Mouse (Mus musculus): ENCODE results near the gene Chek1. TPM values are rescaled to one million over a fixed set of nuclear protein-coding genes. Genes with fewer than 3 reads are reported as not detected.
A peak's percentile ranks its signal among the peaks of the same experiment; 100 is the strongest.

The Chek1 gene
- polyA plus RNA-seq (2015; fragmentation: Nextera tagmentation; extraction: Ambion mirVana), result 24.4 and 26.0 TPM in 2 replicates

DNA sequence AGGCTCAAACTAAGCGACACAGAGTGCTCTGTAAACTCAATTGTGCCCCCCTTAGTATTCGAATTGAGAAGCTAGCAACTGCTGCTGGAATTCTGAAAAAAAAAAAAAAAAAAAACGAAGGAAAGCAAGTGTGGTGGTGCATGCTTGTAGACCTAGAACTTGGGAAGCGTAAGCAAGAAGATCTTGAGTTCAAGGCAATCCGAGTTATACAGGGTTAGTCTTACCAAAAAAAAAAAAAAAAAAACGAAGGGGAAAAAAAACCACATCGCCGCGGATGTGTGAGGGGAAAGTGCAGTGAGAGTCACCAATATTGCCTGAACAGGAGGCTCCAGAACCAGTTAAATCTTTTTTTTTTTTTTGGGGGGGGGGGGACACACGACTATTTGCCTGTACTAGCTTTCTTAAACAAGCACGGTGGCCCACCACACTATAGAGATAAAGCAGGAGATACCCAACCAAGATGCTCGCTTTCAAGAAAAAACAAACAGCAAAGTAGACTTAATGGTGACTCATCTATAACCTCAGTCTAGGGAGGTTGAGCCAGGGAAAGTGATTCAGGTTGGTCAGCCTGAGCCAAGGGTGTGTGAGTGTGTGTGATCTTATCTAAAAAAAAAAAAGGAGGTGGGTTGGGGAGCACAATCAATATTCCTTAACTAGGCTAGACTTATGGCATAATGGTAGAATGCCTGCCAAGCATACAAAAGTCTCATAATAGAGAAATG is at the start of gene Chek1:
Chek1 (minus strand) TSS at position 32 of the 722 bp plus-strand sequence.
- Histone ChIP-seq H3K27me3 (no peaks in the 10 kb centered on the region), H3K4me3 (peak within 1 kb of the TSS; percentile 71), H3K9me3 (no peaks in the 10 kb centered on the region), H3K4me2 (peak within 1 kb of the TSS; percentile 96), H3K4me1 (peaks cover 13% of the 10 kb centered on the region), H3K36me3 (peaks cover 14% of the 10 kb centered on the region), H3K27ac (peak within 1 kb of the TSS; percentile 94), H3K9ac (peak within 1 kb of the TSS; percentile 63)
- ATAC-seq (ENCODE audit: insufficient number of reproducible peaks, low FRiP score, low TSS enrichment, low read depth), result no peak
- 7% methylated on average over 12 of the region's 12 CpGs for WGBS

- Histone ChIP-seq H3K36me3 (peaks cover 3% of the 10 kb centered on the region), H3K27ac (no peak overlapping the region), H3K27me3 (no peaks in the 10 kb centered on the region), H3K9me3 (no peaks in the 10 kb centered on the region), H3K4me2 (peak overlapping the region; percentile 53; the same call in 1 of the 2 replicates), H3K9ac (no peak overlapping the region), H3K4me1 (peaks cover 13% of the 10 kb centered on the region), H3K4me3 (peak overlapping the region; percentile 99)
- ATAC-seq (ENCODE audit: insufficient number of reproducible peaks, low FRiP score, low TSS enrichment, low read depth), result no peak
- WGBS, result 78% methylated on average over 1 of the region's 1 CpGs
Observed at GRCm38 (mm10) chr9:36769048-36769413, 42.2 kb upstream of the Chek1 start.

GRCm38 (mm10) chr9:36768156-36769047 is 41.5 kb upstream of the Chek1 start:
- no peak for ATAC-seq (ENCODE audit: insufficient number of reproducible peaks, low FRiP score, low TSS enrichment, low read depth)
- peak overlapping the region; percentile 53 for H3K4me2 ChIP-seq
- peaks cover 13% of the 10 kb centered on the region for H3K4me1 ChIP-seq
- H3K36me3 ChIP-seq, result peaks cover 7% of the 10 kb centered on the region
- no peaks in the 10 kb centered on the region for H3K9me3 ChIP-seq
- H3K27ac ChIP-seq, result peak overlapping the region; percentile 96
- peak overlapping the region; percentile 99 for H3K4me3 ChIP-seq
- WGBS, result 13% methylated on average over 25 of the region's 25 CpGs
- H3K27me3 ChIP-seq, result no peaks in the 10 kb centered on the region
- H3K9ac ChIP-seq, result peak overlapping the region; percentile 79

GRCm38 (mm10) chr9:36767203-36768143 is 40.6 kb upstream of the Chek1 start, which contains the start of gene Stt3a:
Stt3a (minus strand) TSS chr9:36767679.
- Histone ChIP-seq H3K9me3 (no peaks in the 10 kb centered on the region), H3K36me3 (peaks cover 15% of the 10 kb centered on the region), H3K4me2 (peak within 1 kb of the TSS; percentile 68), H3K4me3 (peak within 1 kb of the TSS; percentile 99), H3K4me1 (peaks cover 13% of the 10 kb centered on the region), H3K27ac (peak within 1 kb of the TSS; percentile 96), H3K9ac (peak within 1 kb of the TSS; percentile 90), H3K27me3 (no peaks in the 10 kb centered on the region)
- ATAC-seq (ENCODE audit: insufficient number of reproducible peaks, low FRiP score, low TSS enrichment, low read depth), result peak; percentile 100
- under 1% methylated on average over 60 of the region's 60 CpGs for WGBS

DNA sequence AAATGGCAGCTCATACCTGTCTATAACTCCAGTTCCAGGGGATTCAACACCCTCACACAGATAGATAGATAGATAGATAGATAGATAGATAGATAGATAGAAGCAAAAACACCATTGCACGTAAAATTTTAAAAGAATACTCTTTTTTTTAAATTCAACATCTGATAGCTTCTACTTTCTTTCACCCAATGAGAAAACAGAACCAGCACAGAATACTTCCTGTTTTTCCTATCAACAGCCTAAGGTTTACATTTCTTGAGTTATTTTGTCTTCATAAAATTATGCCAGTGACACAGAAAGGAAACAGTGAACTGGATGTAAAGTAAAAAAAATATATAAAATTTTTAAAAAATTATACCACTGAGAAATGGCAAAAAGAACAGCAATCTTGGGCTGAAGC is 37.5 kb upstream of the Chek1 start:
- H3K36me3 ChIP-seq, result peaks cover 32% of the 10 kb centered on the region
- H3K4me2 ChIP-seq, result no peak overlapping the region
- no peaks in the 10 kb centered on the region for H3K27me3 ChIP-seq
- 91% methylated on average over 1 of the region's 1 CpGs for WGBS
- no peaks in the 10 kb centered on the region for H3K9me3 ChIP-seq
- H3K4me1 ChIP-seq, result peaks cover 13% of the 10 kb centered on the region
- H3K9ac ChIP-seq, result no peak overlapping the region
- no peak for ATAC-seq (ENCODE audit: insufficient number of reproducible peaks, low FRiP score, low TSS enrichment, low read depth)
- H3K4me3 ChIP-seq, result no peak overlapping the region
- no peak overlapping the region for H3K27ac ChIP-seq

GRCm38 (mm10) chr9:36726131-36727033 is 483 bp downstream of the Chek1 start:
- Histone ChIP-seq H3K9ac (peak overlapping the region; percentile 63), H3K36me3 (peaks cover 16% of the 10 kb centered on the region), H3K4me3 (peak overlapping the region; percentile 71), H3K27me3 (no peaks in the 10 kb centered on the region), H3K9me3 (no peaks in the 10 kb centered on the region), H3K27ac (peak overlapping the region; percentile 94), H3K4me2 (peak overlapping the region; percentile 96), H3K4me1 (peaks cover 13% of the 10 kb centered on the region)
- peak; percentile 91 for ATAC-seq (ENCODE audit: insufficient number of reproducible peaks, low FRiP score, low TSS enrichment, low read depth)
- WGBS, result under 1% methylated on average over 53 of the region's 53 CpGs

- H3K27me3 ChIP-seq, result no peaks in the 10 kb centered on the region
- no peak overlapping the region for H3K27ac ChIP-seq
- no peak overlapping the region for H3K4me3 ChIP-seq
- H3K36me3 ChIP-seq, result peaks cover 20% of the 10 kb centered on the region
- no peak overlapping the region for H3K9ac ChIP-seq
- H3K4me2 ChIP-seq, result no peak overlapping the region
- no peaks in the 10 kb centered on the region for H3K4me1 ChIP-seq
- 71% methylated on average over 3 of the region's 3 CpGs for WGBS
- ATAC-seq (ENCODE audit: insufficient number of reproducible peaks, low FRiP score, low TSS enrichment, low read depth), result no peak
- H3K9me3 ChIP-seq, result no peaks in the 10 kb centered on the region
Observed at GRCm38 (mm10) chr9:36716624-36717023, 10.2 kb downstream of the Chek1 start.

- H3K27me3 ChIP-seq, result no peaks in the 10 kb centered on the region
- no peak overlapping the region for H3K9ac ChIP-seq
- no peak for ATAC-seq (ENCODE audit: insufficient number of reproducible peaks, low FRiP score, low TSS enrichment, low read depth)
- 90% methylated on average over 6 of the region's 6 CpGs for WGBS
- H3K9me3 ChIP-seq, result no peaks in the 10 kb centered on the region
- H3K36me3 ChIP-seq, result peaks cover 14% of the 10 kb centered on the region
- H3K4me1 ChIP-seq, result no peaks in the 10 kb centered on the region
- no peak overlapping the region for H3K4me3 ChIP-seq
- no peak overlapping the region for H3K4me2 ChIP-seq
- H3K27ac ChIP-seq, result no peak overlapping the region
Observed at GRCm38 (mm10) chr9:36707304-36707703, 19.6 kb downstream of the Chek1 start.

DNA sequence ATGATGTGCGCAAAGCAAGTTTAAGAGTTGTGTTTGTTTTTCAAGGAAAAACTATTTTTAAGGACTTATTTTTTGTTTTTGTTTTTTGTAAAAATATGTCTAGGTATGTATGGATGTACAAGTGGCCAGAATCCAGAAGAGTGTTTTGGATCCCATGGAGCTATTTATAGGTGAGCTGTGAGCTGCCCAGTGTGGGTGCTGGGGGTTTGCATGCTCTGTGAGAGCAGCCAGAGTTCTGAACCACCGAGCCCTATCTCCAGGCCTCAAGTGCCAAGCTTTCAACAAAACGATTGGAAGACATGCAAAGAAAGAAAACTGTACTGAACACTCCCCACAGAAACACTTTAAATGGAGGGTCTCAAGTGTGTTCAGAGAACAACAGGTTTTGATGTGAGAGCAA is 20.9 kb downstream of the Chek1 start:
- H3K27ac ChIP-seq, result no peak overlapping the region
- no peak overlapping the region for H3K4me2 ChIP-seq
- H3K27me3 ChIP-seq, result no peaks in the 10 kb centered on the region
- WGBS, result 83% methylated on average over 3 of the region's 3 CpGs
- no peak overlapping the region for H3K4me3 ChIP-seq
- H3K9me3 ChIP-seq, result no peaks in the 10 kb centered on the region
- no peak for ATAC-seq (ENCODE audit: insufficient number of reproducible peaks, low FRiP score, low TSS enrichment, low read depth)
- H3K4me1 ChIP-seq, result no peaks in the 10 kb centered on the region
- peaks cover 11% of the 10 kb centered on the region for H3K36me3 ChIP-seq
- H3K9ac ChIP-seq, result no peak overlapping the region

GRCm38 (mm10) chr9:36694276-36694675 is 32.6 kb downstream of the Chek1 start:
- WGBS, result 91% methylated on average over 10 of the region's 10 CpGs
- ATAC-seq (ENCODE audit: insufficient number of reproducible peaks, low FRiP score, low TSS enrichment, low read depth), result no peak

More at GRCm38 (mm10) chr9:36694276-36694675, 32.6 kb downstream of the Chek1 start:
- no peaks in the 10 kb centered on the region for H3K27me3 ChIP-seq
- H3K9me3 ChIP-seq, result no peaks in the 10 kb centered on the region
- no peak overlapping the region for H3K9ac ChIP-seq
- no peak overlapping the region for H3K4me2 ChIP-seq
- H3K4me3 ChIP-seq, result no peak overlapping the region
- no peaks in the 10 kb centered on the region for H3K4me1 ChIP-seq
- H3K36me3 ChIP-seq, result no peaks in the 10 kb centered on the region
- no peak overlapping the region for H3K27ac ChIP-seq

Data from limb, embryonic 15.5 days (tissue).